Mouse (Mus musculus) embryo, embryonic 10 days (tissue): ENCODE measurements at regions not wholly inside any gene's neighbourhood (a gene's known extent, or its start where the extent isn't known, plus 50 kb on each side); places are given as distances from the start of the nearest gene placed in this dataset.
"Not testable (repeated sequence)": the region's sequence is repeated elsewhere in the genome, so short reads cannot be mapped to it uniquely, and the experiment has no call there.

Source experiments
- DNase-seq: peaks from one replicate; pipeline ENCODE4 v3.0.0-alpha.2; 2015; ENCODE audit warnings: low spot score

DNA sequence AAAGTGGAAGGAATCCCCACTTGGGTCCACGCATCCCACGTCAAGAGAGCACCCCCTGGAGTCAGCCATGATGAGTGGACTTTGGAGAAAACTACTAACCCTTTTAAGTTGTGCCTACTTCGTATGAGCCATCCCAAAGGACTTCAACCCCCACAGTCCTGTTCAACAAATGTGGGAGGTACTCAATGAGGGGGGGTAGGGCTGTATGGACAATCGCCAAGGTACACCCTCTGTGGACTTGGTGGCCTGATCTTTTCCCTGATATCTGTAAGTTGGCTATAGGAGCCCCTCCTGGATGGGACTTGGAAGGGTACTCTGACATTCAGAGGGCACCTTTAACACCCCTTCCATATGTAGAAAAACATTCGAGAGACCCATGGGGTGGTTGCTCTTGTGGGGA is 256.5 kb upstream of the Olfr161 start:
- DNase-seq, result not testable (repeated sequence)

DNA sequence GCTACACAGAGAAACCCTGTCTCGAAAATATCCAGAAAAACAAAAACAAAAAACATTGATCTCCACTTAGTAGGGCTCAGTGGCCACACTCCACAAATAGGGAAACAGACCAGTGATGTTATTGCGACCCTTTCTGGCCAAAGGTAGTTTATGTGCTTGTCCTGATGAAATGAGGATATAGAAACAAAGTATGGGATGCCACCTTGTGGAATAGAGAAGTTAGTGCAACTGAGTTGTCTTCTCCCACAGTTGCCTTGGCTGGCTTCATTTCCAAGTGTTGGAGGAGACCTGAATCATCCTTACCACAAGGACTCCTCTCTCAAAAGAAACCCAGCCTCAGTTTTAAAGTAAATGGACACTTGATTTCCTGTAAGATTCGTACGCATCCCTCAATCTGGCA is 247.5 kb upstream of the Olfr161 start:
- DNase-seq, result not testable (repeated sequence)

DNA sequence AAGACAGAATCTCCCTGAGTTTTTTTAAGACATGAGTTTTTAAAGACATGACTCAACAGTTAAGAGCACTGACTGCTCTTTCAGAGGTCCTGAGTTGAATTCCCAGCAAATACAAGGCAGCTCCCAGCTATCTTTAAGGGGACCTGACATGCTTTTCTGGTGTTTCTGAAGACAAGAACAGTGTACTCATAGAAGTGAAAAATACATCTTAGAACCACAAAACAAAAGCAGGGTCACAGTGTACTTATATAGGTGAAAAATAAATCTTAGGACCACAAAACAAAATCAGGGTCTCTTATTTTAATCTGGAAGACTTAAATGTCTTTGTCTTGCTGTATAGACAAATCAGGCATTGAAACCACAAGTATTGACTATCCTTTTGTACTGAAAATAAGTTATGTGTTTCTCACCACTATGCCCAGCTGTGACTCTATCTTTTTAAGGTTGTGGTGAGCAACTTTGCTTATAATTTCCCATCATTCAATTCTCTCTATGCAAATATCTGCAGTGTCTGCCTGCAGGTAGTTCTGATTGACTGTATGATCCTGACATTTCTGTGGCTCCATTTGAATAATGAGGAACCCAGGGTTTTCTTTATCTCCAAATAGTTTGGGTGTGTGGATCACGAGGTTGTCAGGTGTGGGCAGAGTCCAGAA is 246.0 kb upstream of the Olfr161 start:
- DNase-seq, result not testable (repeated sequence)

DNA sequence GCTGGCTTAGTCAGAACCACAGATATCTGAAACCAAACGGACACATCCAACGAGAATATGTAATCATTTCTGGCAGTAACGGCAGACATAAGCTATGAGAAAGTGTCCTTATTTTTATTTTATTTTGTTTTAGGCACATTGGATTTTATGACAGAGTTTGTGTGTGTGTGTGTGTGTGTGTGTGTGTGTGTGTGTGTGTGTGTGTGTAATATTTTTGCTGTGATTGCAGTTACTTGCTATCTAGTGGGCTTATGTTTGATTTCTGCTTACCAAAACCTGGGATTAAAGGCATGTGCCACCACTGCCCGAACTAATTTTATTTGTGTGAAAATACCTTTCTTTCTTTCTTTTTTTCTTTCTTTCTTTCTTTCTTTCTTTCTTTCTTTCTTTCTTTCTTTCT is 241.5 kb upstream of the Olfr161 start:
- DNase-seq, result not testable (repeated sequence)

DNA sequence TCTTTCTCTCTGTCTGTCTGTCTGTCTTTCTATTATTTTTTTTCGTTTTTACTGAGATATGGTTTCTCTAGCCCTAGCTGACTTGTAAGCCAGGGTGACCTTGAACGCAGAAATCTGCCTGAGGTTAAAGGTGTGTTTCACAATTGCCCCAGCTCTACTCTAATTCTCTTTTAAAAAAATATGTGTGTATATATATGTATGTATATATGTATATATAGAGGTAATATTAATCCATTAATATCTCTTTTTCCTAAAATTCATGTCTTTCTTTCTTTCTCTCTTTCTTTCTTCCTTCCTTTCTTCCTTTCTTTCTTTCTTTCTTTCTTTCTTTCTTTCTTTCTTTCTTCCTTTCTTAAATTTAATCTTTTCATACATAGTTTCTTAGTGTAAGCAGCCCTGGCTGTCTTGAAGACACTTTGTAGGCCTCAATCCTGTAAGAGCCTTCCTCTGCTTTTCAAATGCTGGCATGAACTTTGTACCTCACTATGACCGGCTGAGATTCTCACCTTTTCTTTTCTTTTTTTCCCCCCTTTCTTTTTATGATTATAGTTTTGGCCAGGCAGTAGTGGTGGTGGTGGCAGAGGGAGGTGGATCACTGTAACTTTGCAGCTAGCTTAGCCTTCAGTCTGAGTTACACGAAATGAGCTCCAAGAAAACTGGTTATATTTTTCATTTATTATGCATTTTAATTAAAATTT is 240.8 kb upstream of the Olfr161 start:
- DNase-seq, result not testable (repeated sequence)

DNA sequence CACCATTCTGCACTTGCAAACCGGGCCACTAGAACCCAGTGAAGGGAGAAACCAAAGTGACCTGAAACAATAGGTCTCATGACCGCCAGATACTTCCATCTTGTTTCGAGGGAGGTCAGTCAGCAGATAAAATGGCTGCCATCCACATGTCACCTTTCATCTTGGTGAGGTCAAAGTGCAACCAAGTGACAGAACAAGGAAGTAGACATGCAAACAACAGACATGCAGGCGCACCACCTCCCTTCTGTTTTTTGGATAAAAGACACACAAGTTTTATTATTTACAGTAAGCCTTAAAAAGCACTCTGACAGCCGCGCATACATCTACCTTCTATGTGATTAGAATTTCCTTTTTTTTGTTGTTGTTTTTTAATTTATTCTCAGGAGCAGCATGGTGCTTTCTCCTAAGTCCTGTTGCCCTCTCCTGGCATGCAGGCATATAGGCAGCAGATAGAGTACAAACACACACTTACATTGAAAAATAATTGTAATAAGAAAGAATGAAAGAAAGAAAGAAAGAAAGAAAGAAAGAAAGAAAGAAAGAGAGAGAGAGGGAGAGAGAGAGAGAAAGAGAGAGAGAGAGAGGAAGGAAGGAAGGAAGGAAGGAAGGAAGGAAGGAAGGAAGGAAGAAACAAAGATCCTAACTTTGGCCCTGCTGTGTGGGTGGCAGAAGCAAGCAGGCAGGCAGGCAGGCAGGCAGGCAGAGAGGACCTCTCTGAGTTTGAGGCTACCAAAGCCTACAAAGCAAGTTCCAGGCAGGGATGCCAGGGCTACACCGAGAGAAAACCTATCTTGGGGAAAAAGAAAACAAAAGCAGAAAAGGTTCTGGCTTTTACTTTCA is 240.0 kb upstream of the Olfr161 start:
- peak; percentile 71 for DNase-seq

DNA sequence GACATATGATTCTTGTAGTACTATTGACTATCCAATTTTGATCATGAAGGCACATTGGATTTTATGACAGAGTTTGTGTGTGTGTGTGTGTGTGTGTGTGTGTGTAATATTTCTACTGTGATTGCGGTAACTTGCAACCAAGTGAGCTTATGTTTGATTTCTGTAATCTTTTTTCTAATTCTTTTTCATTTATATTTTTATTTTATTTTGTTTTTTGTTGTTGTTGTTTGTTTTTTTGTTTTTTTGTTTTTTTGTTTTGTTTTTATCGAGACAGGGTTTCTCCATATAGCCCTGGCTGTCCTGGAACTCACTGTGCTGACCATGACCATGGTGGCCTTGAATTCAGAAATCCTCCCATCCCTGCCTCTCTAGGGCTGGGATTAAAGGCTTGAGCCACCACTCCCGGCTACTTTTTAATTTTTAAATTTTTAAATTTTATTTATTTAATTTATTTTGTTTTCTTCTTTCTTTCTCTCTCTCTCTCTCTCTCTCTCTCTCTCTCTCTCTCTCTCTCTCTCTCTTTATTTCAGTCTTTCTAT is 239.3 kb upstream of the Olfr161 start:
- DNase-seq, result not testable (repeated sequence)
